Mouse (Mus musculus) liver, embryonic 14 days (tissue): ENCODE measurements around the gene Cntnap5b. TPM values are rescaled to one million over a fixed set of nuclear protein-coding genes. Genes with fewer than 3 reads are reported as not detected.

Source experiments
- polyA plus RNA-seq: library from polyadenylated mRNA; depleted of rRNA; stranded (reverse); fragments of >200 nt; gene quantifications from 2 replicates; pipeline ENCODE4 v1.2.3, GENCODE M21; 2012; rRNA removed

Gene Cntnap5b
- polyA plus RNA-seq: not detected in 2 replicates

GRCm38 (mm10) chr1:99772614-99773013, at the start of gene Cntnap5b:
Gene Cntnap5b (plus strand): TSS chr1:99772765.

